Mouse (Mus musculus): ENCODE data around the gene Lamp1. TPM values are rescaled to one million over a fixed set of nuclear protein-coding genes. Genes with fewer than 3 reads are reported as not detected.
A peak's percentile ranks its signal among the peaks of the same experiment; 100 is the strongest.

The Lamp1 gene
- polyA plus RNA-seq, 1 experiment from 2014 or later = 290 TPM

DNA sequence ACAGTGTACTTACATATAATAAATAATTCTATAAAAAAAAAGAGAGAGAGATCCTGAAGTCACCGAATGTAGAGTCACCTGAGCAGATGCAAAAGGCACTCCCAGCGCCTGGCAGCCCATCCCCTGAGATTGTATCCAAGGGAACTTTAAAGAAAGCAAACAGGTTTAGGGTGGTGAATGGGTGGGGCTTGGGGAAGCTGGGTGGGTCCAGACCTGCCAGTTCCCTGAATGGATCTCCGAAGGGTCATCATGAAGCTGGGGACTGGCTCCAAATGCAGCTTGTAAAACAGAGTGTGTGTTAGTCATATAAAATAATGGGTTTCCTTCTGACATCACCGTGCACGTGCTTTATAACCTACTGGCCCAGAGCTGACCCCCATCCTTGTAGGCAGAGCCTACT is 47.3 kb downstream of the Lamp1 start:
- peaks cover 19% of the 10 kb centered on the region for H3K27me3 ChIP-seq (ENCODE audit: insufficient read depth, poor library complexity, severe bottlenecking)
- WGBS = 31% methylated on average over 5 of the region's 5 CpGs
- H3K27ac ChIP-seq = peak overlapping the region; percentile 52
- H3K4me3 ChIP-seq = no peak overlapping the region
- DNase-seq (ENCODE audit: low spot score) = no peak
- H3K36me3 ChIP-seq = peaks cover 7% of the 10 kb centered on the region; the same call in 1 of the 2 replicates
- H3K9me3 ChIP-seq = no peaks in the 10 kb centered on the region
- peaks cover 69% of the 10 kb centered on the region for H3K4me1 ChIP-seq

DNA sequence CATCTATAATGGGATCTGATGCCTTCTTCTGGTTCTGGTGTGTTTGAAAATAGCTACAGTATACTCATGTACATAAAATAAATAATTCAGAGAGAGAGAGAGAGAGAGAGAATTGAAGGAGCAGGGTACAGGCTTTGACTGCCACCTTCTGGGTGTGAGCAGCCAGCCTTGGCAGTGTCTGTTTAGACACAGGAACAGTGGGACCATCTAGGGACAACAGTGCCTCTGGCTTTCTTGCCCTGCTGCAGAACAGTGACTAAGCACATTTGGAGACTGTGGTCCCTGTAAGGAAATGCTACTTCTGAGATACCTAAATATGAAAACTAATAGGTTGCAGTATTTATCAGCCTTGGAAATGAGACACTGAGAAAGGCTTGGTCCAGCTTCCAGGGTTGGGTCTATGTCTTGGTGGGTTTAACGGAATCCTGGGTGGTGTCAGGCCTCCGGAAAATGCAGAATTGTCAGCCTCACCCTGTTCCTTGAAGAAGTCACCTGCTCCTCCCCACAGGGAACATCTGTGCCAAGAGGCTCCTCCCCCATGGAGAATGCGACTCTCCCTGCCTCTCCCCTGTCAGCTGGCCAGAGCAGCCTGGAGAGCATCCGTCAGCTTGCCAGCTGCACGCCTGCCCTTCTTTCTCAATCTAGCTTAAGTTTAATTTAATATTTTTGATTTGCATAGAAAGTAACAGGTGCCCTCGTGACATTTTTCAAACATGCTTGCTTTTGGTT is 49.8 kb downstream of the Lamp1 start:
- Histone ChIP-seq H3K4me1 (peaks cover 61% of the 10 kb centered on the region), H3K9me3 (no peaks in the 10 kb centered on the region), H3K36me3 (peaks cover 2% of the 10 kb centered on the region; the same call in 1 of the 2 replicates), H3K27me3 (ENCODE audit: insufficient read depth, poor library complexity, severe bottlenecking) (no peaks in the 10 kb centered on the region), H3K4me3 (no peak overlapping the region), H3K27ac (peak overlapping the region; percentile 83)
- DNase-seq (ENCODE audit: low spot score) = no peak
- 39% methylated on average over 6 of the region's 6 CpGs for WGBS

- DNase-seq (ENCODE audit: low spot score) = peak; percentile 87
- Histone ChIP-seq H3K36me3 (no peaks in the 10 kb centered on the region), H3K4me1 (peaks cover 59% of the 10 kb centered on the region), H3K4me3 (no peak overlapping the region), H3K27ac (peak overlapping the region; percentile 83), H3K9me3 (no peaks in the 10 kb centered on the region), H3K27me3 (ENCODE audit: insufficient read depth, poor library complexity, severe bottlenecking) (no peaks in the 10 kb centered on the region)
- WGBS = 35% methylated on average over 1 of the region's 1 CpGs
These were observed 50.8 kb downstream of the Lamp1 start for GRCm38 (mm10) chr8:13209770-13210169.

DNA sequence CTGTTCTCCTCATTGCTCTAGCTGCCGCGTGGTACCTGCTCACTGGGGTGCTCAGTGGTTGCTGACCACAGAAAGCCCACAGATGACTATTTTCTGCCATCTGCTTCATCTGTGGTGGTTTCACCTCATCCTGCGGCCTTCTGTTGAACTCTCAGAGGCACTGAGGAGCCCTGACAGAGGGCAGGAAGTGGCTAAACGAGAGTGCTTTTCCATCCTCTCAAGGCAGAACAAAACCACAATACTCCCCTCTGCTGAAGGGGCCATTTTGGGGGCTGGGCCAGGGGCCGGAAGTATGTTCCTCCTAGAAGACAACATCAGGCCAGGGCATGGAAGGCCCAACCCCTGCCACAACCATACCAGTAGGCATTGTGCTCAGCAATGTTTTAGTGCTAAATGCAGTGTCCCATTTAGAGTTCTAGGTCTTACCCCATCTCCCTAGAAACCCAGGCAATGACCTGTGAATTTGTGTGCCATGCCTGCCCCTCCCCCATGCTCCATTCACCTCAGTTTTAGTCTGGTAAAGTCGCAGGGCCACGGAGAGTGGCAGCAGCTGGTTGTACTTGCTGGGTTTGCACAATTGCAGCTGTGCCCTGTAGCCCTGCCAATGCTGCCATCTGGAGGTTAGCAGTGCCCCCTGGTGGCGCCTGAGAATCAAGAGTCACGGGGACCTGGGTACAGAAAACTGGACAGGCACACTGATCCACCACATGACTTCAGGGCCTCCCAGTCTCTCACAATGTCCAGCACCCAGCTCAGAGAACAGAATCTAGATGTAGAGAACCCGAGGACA is 54.7 kb downstream of the Lamp1 start:
- H3K9me3 ChIP-seq = no peaks in the 10 kb centered on the region
- peak overlapping the region; percentile 40 for H3K4me3 ChIP-seq
- peaks cover 44% of the 10 kb centered on the region for H3K4me1 ChIP-seq
- peak overlapping the region; percentile 82 for H3K27ac ChIP-seq
- no peaks in the 10 kb centered on the region for H3K27me3 ChIP-seq (ENCODE audit: insufficient read depth, poor library complexity, severe bottlenecking)
- peak; percentile 93 for DNase-seq (ENCODE audit: low spot score)
- no peaks in the 10 kb centered on the region for H3K36me3 ChIP-seq
- WGBS = 22% methylated on average over 10 of the region's 10 CpGs

DNA sequence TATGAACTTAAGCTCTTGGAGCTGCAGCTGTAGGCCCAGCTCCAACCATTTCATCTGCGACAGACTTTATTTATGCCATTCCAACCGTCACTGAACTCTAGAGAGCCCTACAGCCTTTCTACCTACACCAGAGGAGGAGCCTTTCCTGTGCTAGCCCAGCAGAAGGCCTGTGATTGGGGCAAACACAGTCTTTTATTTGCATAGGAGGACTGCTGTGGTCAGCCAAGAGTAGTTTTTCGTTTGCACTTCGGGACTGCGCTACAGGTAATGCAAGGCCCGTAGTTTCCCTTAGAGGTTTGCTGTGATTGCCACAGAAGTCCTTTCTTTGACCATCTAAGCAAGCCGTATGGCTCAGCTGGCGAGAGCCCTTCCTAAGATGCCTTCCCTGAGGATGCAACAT is 57.4 kb downstream of the Lamp1 start:
- 70% methylated on average over 8 of the region's 8 CpGs for WGBS
- DNase-seq (ENCODE audit: low spot score) = no peak

DNA sequence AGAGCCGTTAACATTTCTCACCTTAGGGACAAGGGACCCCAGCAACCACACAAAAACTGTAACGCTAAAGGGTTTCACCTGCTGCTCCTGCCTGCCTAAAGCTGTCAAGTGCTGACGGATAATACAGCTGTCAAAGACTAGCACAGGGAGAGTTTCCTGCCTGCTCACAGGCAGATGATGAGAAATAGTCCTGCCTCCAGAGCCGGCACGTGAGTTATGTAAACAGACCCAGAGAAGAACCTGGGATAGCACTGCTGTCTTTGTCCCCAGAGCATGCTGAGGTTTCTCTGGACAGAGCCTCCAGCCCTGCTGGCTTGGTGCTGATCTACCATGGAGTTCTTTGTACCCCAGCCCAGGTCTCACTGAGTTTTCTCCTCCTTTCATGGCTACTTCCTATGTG is 58.1 kb downstream of the Lamp1 start:
- H3K27ac ChIP-seq = peak overlapping the region; percentile 62; the same call in 1 of the 2 replicates
- 42% methylated on average over 5 of the region's 5 CpGs for WGBS

More for the DNA sequence above, 57.4 kb downstream of the Lamp1 start:
- Histone ChIP-seq H3K36me3 (peaks cover 10% of the 10 kb centered on the region; the same call in 1 of the 2 replicates), H3K27ac (peak overlapping the region; percentile 62), H3K9me3 (no peaks in the 10 kb centered on the region), H3K27me3 (ENCODE audit: insufficient read depth, poor library complexity, severe bottlenecking) (no peaks in the 10 kb centered on the region), H3K4me3 (no peak overlapping the region), H3K4me1 (peaks cover 30% of the 10 kb centered on the region)

DNA sequence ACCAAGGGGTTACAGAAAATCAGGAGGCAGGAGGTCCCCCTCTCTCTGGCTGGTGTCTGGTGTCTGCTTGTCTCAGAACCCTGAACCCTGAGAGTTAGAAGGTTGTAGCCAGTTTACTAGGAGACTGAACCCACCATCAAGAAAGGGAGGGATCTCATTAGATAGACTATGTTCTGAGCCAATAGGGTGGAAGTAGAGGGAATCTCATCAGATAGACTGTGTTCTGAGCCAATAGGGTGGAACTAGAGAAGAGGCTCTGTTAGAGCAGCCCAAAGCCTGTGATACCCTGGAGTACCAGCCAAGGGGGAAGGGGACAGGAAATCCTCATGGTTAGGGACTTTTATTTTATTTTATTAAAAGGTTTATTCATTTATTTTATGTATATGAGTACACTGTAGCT is 59.0 kb downstream of the Lamp1 start:
- no peak for DNase-seq (ENCODE audit: low spot score)
- Histone ChIP-seq H3K27ac (no peak overlapping the region), H3K4me3 (no peak overlapping the region)

More for the DNA sequence above, 58.1 kb downstream of the Lamp1 start:
- H3K9me3 ChIP-seq = no peaks in the 10 kb centered on the region
- DNase-seq (ENCODE audit: low spot score) = no peak
- no peak overlapping the region for H3K4me3 ChIP-seq
- peaks cover 35% of the 10 kb centered on the region for H3K4me1 ChIP-seq
- no peaks in the 10 kb centered on the region for H3K27me3 ChIP-seq (ENCODE audit: insufficient read depth, poor library complexity, severe bottlenecking)
- H3K36me3 ChIP-seq = peaks cover 17% of the 10 kb centered on the region; the same call in 1 of the 2 replicates

GRCm38 (mm10) chr8:13218441-13218840 is 59.5 kb downstream of the Lamp1 start:
- no peaks in the 10 kb centered on the region for H3K9me3 ChIP-seq
- peaks cover 30% of the 10 kb centered on the region for H3K4me1 ChIP-seq
- 89% methylated on average over 4 of the region's 4 CpGs for WGBS

More for the DNA sequence above, 59.0 kb downstream of the Lamp1 start:
- H3K4me1 ChIP-seq = peaks cover 35% of the 10 kb centered on the region
- H3K27me3 ChIP-seq (ENCODE audit: insufficient read depth, poor library complexity, severe bottlenecking) = no peaks in the 10 kb centered on the region
- peaks cover 26% of the 10 kb centered on the region; the same call in 1 of the 2 replicates for H3K36me3 ChIP-seq
- H3K9me3 ChIP-seq = no peaks in the 10 kb centered on the region

GRCm38 (mm10) chr8:13224426-13224825 is 65.5 kb downstream of the Lamp1 start:
- Histone ChIP-seq H3K27ac (no peak overlapping the region), H3K36me3 (peaks cover 48% of the 10 kb centered on the region), H3K27me3 (ENCODE audit: insufficient read depth, poor library complexity, severe bottlenecking) (0 out of 2 replicates have a peak, but pooled peaks cover 10% of the 10 kb centered on the region), H3K4me3 (no peak overlapping the region), H3K4me1 (peaks cover 43% of the 10 kb centered on the region), H3K9me3 (no peaks in the 10 kb centered on the region)
- WGBS = 83% methylated on average over 9 of the region's 9 CpGs
- no peak for DNase-seq (ENCODE audit: low spot score)

More at GRCm38 (mm10) chr8:13218441-13218840, 59.5 kb downstream of the Lamp1 start:
- no peak for DNase-seq (ENCODE audit: low spot score)
- peaks cover 31% of the 10 kb centered on the region; the same call in 1 of the 2 replicates for H3K36me3 ChIP-seq
- no peak overlapping the region for H3K27ac ChIP-seq
- no peaks in the 10 kb centered on the region for H3K27me3 ChIP-seq (ENCODE audit: insufficient read depth, poor library complexity, severe bottlenecking)
- no peak overlapping the region for H3K4me3 ChIP-seq

MicroRNAs encoded within 50 kb of the gene (microRNA counts, 519-probe panel; counts per million panel counts)
- not detected for microRNA mmu-miR-1968

Small RNA genes lying within 50 kb of the gene (microRNA-seq; reads per million reads assigned to microRNA genes)
- 61.1 reads per million, percentile 45 among the genes with 10 or more reads in this experiment for gene Mir1968
- gene Mir7065 = not detected

Other genes with a start within 250 kb of the Lamp1 start
- 0.07 and 1.0 TPM in 2 replicates for gene F7, start 133.1 kb upstream of the Lamp1 start, polyA plus RNA-seq (2016; fragmentation: Nextera tagmentation; extraction: Ambion mirVana)
- gene F10, start 121.9 kb upstream of the Lamp1 start, polyA plus RNA-seq (2016; fragmentation: Nextera tagmentation; extraction: Ambion mirVana) = 3.4 and 12.1 TPM in 2 replicates
- 0.38 and 1.9 TPM in 2 replicates for gene Proz, start 98.2 kb upstream of the Lamp1 start, polyA plus RNA-seq (2016; fragmentation: Nextera tagmentation; extraction: Ambion mirVana)
- gene Pcid2, start 53.7 kb upstream of the Lamp1 start, polyA plus RNA-seq (2016; fragmentation: Nextera tagmentation; extraction: Ambion mirVana) = 33.0 and 39.4 TPM in 2 replicates
- gene Cul4a, start 53.5 kb upstream of the Lamp1 start, polyA plus RNA-seq (2016; fragmentation: Nextera tagmentation; extraction: Ambion mirVana) = 107 and 124 TPM in 2 replicates
- gene Grtp1, start 41.5 kb downstream of the Lamp1 start, polyA plus RNA-seq (2016; fragmentation: Nextera tagmentation; extraction: Ambion mirVana) = 30.5 and 34.0 TPM in 2 replicates
- 49.3 and 117 TPM in 2 replicates for gene Adprhl1, start 95.0 kb downstream of the Lamp1 start, polyA plus RNA-seq (2016; fragmentation: Nextera tagmentation; extraction: Ambion mirVana)
- gene Dcun1d2, start 129.0 kb downstream of the Lamp1 start, polyA plus RNA-seq (2016; fragmentation: Nextera tagmentation; extraction: Ambion mirVana) = 23.5 and 27.3 TPM in 2 replicates
- gene Tmco3, start 129.0 kb downstream of the Lamp1 start, polyA plus RNA-seq (2016; fragmentation: Nextera tagmentation; extraction: Ambion mirVana) = 37.5 and 39.6 TPM in 2 replicates
- gene Tfdp1, start 179.6 kb downstream of the Lamp1 start, polyA plus RNA-seq (2016; fragmentation: Nextera tagmentation; extraction: Ambion mirVana) = 120 and 144 TPM in 2 replicates
- gene Atp4b, start 237.7 kb downstream of the Lamp1 start, polyA plus RNA-seq (2016; fragmentation: Nextera tagmentation; extraction: Ambion mirVana) = not detected in 2 replicates
- gene Grk1, start 245.9 kb downstream of the Lamp1 start, polyA plus RNA-seq (2016; fragmentation: Nextera tagmentation; extraction: Ambion mirVana) = 0.10 TPM in 1 of 2 replicates, not detected in the other

Data from heart, embryonic 10.5 days (tissue).